Mouse (Mus musculus) T-helper 17 cell (primary cell): Measurements from ENCODE around the gene Klf14.

Experiments
- in situ Hi-C, 2 experiments: fragments of 300-600 bp; cut with MboI, MseI; formaldehyde crosslinking; loops; 1 replicate in 1 of 2; 2 replicates in 1 of 2; pipeline ENCODE4 v1.15.1; 2025; ENCODE audit warnings: high pct_unique_total_duplicates in 2 of 2

Klf14 gene

DNA sequence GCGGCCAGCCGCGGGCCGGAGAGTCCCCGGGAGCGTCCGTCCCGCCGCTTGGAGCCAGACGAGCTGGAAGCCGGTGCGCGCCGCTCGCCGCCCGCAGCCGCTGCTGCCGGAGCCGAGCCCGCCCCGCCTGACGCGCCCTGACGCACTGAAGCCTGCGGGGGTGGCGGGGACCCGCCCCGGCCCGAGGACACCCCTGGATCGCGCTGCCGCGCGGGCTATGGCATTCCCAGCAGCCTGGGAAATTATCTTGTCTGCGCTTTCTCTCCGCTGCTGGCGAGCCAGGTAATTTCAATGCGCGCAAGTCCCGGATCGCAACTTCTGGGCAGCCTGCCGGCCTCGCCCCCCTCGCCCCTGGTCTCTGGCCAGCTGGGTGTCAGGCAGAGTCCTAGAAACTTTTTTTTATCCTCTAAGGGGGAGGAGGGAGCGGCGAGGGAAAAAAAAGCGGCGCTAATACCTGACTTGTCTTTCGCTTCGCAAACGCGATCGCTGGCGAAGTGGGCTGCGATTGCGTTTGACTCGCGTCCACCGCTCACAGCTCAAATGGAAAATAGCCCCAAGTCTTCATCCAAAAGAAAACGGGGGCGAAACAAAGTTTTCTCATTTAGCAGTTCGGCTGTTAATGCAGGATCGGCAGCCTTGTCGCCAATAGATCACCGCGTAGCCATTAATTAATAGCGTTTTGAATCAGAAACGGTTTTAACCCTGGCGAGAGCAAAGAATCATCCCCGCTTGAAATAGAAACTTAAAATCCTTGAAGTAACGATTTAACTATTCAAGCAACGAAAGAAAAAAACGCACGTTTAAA is at the start of gene Klf14:
TSS of gene Klf14 (minus strand) at position 343 of the 805 bp plus-strand sequence.
- in situ Hi-C loops, result loop anchor here in 1 of 2 experiments (5.0 kb wide), 1 partner anchor 52 kb away; no protein-coding TSS in a partner anchor

DNA sequence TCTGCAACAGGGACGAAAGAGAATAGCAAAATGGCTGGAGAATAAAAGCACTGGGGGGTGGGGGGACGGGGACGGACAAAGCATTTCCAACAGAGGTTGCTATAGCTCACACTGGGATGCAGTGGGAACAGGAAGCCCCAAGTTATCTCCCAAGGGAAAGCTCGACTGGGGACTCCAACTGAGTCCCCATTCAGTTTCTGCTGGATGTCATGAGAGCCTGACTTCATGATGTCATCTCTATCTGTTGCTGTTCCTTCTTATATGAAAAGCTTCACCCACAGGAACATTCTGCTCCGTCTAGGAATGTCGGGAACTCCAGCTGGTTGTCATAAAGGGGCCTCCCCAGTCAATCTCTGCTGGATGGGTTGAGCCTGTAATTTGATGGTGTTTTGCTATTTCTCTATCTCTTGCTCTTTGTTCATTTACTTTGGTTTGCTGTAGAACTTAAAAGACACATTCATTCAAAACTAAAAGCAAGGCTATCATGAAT is 47.3 kb upstream of the Klf14 start:
- in situ Hi-C loops, result loop anchor here in 1 of 2 experiments (10.0 kb wide), 1 partner anchor 739 kb away; no protein-coding TSS in a partner anchor

DNA sequence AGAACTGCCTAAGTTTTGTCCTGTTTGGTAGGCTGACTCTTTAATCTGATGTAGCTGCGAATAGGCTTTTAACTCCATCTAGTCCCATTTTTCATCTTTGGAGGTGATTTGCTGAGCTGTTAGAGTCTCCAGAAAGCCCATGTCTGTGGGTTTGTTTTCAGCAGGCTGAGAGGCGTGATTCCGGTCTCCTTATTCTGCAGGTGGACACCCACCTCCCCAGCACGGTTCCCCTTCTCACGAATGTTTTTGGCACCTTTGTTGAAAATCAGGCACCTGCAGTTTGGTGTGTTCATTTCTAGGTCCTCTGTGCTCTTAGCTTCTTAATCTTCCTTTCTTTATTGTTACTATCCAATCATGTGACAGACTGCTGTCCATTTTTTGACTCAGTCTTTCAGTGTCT is 27.5 kb upstream of the Klf14 start:
- in situ Hi-C loops, result no loop called here

DNA sequence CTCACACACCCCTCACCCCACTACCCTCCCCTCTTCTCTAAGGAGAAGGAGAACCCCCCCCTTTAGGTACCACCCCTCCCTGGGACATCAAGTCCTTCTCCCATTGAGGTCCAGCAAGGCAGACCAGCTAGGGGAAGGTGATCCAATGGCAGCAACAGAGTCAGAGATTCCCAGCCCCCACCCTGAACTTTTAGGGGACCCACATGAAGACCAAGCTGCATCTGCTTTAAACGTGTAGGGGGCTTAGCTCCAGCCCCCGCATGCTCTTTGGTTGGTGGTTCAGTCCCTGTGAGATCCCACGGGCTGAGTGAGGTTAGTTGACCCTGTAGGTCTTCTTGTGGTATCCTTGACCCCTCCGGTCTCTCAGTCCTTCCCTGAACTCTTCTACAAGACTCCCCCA is 24.1 kb upstream of the Klf14 start:
- in situ Hi-C loops, result loop anchor here (5.0 kb wide), 2 partner anchors 576 to 581 kb away; partner anchors contain the start of gene Klhdc10 (in 1 of the 2)

DNA sequence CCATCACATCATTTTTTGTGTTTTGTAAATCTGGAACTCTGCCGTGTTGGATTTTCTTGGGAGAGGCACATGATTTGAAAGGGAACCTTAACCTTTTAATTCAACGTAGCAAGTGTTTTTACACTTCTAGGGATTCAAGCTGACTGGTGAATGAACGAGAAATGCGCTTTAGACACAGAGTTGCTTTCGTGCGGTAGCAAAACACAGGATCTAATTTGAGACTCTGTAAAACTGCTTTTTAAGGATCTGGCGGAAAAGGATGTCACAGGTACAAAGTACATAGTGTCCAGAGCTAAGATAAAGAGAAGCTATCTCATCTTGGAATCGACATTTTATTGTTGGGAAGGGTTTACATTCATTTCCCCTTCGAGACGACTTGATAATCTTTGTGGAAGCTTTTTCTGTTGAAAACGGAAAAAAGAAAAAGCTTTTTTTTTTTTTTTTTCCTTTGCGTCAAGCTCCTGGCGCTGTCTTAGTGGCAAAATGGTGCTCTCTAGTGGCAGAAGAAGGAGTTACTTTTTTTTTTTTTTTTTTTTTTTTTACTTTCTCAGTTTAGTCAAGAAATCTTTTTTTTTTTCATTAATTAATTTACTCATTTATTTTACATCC is 23.6 kb upstream of the Klf14 start:
- in situ Hi-C loops, result loop anchor here (5.0 kb wide), 2 partner anchors 575 to 580 kb away; partner anchors contain the start of gene Klhdc10 (in 1 of the 2)

DNA sequence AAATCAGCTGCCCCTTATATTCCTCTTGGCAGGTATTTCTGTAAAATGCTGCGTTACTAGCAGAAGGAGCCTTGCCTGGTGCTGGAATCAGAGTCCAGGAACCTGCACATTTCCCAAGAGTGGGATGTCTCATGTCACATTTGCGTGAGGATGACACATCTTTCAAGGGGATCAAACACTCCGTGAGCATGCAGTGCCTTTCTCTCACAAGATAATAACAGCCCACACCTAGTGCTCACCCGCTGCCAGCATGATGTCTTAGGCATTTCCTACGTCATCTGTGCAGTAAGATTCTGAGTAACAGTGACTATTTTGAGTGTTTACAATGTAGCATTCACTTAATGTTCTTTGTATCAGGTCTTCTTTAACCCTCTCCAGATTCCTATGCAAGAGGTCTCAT is 22.5 kb upstream of the Klf14 start:
- in situ Hi-C loops, result loop anchor here (5.0 kb wide), 2 partner anchors 574 to 579 kb away; partner anchors contain the start of gene Klhdc10 (in 1 of the 2)

DNA sequence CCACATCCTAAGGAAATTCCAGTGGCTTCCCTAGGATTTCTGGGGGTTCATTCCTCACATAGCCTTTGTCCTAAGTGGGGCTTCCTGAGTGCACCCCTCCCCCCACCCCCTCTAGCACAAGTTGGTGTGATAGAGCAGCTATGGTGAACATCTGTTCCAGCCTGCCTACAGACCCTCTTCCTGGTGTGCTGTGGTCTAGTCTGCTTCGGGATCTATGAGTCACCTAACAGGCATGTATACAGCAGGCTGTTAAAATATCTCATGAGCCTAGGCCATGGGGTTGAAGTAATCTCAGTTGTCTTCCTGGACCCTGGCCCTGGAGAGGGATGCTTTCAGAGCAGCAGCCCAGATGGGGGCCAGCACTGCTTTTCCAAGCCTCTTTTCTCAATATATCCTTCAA is 19.7 kb upstream of the Klf14 start:
- in situ Hi-C loops, result loop anchor here (5.0 to 10.0 kb wide), 3 partner anchors 251 to 1484 kb away; no protein-coding TSS in a partner anchor

DNA sequence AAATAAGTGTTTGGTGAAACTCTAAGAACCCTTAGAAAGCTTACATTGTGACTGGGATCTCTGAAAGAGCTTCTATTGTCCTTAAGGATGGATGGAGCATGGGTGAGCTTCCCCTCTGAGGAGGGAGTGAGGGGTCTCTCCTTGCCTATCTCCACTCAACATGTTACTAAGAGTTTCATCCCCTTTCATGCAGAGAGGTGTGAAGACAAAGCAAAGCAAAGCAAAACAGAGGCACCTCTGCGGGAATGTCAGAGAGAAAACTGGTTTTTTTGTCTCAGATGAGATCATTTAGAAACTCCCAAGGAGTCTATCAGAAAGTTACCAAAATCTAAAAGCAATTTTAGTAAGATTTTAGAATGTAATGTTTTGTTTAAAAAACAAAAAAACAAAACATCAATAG is 13.2 kb upstream of the Klf14 start:
- in situ Hi-C loops, result loop anchor here in 1 of 2 experiments (5.0 to 10.0 kb wide), 2 partner anchors 235 to 1477 kb away; no protein-coding TSS in a partner anchor

DNA sequence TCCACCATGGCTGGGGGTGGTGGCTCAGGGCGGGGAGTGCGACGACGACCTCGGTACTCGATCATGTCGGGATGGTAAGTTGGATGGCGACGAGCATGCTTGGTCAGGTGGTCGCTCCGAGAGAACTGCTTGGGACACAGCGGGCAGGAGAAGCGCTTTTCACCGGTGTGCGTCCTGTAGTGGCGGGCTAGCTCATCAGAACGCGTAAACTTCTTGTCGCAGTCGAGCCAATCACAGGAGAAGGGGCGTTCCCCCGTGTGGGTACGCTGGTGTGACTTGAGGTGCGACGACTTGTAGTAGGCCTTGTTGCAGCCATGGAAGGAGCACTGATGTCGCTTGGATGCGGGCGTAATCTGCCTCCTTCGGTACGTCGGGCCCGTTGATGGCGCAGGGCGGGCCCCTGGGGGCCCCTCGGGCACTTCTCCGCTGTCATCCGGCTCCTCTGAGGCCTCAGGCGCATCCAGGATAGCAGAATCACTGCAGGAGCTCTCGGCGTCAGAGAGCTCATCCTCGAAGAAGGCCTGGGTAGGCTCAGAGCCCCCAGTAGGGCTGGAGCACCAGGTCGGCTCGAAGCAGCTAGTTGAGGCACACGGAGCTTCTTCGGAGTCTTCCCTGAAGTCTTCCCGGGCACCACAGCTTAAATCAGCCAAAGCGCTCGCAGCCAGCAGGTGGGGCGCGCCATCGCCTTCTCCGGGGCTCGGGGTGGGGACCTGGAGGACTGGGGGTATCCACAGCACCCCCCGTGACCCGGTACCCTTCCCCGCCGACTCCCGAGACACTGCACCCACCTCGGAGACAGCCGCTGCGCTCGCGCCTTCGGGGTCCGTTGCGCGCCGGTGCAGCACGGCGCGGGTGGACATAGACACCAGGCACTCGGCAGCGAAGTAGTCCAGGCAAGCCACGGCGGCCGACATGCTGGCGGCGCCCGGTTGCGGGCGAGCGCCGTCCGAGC is 818 bp downstream of the Klf14 start:
- in situ Hi-C loops, result loop anchor here in 1 of 2 experiments (5.0 kb wide), 1 partner anchor 51 kb away; no protein-coding TSS in a partner anchor

DNA sequence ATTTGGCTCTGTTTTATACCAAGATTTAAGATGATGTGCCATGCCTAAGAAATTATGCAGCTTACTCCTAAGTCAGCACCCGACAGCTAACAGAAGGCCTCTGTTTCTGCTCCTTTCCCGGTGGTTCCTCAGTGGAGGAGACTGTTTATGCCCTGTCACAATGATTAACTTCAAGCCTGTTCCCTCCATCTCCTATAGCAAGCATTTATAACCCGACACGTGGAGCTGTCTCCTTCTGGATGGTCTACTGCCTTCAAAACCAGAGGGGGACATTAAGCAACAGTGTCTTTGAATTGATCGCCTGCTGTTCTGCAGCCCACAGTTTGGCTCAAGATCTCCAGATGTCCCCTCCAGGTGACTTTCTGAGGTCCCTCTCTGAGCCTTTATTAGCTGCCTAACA is 19.6 kb downstream of the Klf14 start:
- in situ Hi-C loops, result loop anchor here in 1 of 2 experiments (5.0 kb wide), 1 partner anchor 63 kb away; no protein-coding TSS in a partner anchor

DNA sequence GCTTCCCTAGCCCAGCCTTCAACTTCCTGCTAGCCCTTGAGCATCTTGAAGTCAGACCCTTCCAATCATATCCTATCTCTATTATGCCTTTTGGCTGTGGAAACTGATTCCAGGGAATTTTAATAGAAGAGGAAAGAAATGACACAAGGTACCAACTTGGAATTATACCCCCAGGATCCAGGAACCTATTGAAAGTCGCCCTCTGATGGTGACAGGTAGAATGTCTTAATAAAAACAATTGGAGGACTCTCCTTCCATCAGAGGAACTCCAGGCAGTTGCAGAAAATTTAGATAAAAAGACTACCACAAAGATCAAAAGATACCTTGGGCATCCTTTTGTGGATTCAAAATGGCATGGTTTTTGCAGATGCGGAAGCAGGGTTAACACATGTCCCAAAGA is 36.1 kb downstream of the Klf14 start:
- in situ Hi-C loops, result no loop called here

DNA sequence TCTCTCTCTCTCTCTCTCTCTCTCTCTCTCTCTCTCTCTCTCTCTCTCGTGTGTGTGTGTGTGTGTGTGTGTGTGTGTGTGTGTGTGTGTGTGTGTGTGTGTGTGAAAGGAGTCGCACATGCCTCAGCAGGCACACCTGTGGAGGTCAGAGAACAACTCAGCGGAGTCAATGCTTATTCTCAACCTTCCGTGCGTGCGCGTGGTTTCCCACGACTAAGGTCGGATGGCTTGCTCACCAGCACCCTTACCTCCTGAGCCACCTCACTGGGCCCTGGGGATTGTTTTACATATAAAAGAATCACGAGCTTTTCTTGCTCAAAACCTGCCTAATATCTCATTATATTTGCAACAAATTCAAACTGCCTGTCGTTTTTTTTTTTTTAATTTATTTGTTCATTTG is 37.1 kb downstream of the Klf14 start:
- in situ Hi-C loops, result no loop called here

DNA sequence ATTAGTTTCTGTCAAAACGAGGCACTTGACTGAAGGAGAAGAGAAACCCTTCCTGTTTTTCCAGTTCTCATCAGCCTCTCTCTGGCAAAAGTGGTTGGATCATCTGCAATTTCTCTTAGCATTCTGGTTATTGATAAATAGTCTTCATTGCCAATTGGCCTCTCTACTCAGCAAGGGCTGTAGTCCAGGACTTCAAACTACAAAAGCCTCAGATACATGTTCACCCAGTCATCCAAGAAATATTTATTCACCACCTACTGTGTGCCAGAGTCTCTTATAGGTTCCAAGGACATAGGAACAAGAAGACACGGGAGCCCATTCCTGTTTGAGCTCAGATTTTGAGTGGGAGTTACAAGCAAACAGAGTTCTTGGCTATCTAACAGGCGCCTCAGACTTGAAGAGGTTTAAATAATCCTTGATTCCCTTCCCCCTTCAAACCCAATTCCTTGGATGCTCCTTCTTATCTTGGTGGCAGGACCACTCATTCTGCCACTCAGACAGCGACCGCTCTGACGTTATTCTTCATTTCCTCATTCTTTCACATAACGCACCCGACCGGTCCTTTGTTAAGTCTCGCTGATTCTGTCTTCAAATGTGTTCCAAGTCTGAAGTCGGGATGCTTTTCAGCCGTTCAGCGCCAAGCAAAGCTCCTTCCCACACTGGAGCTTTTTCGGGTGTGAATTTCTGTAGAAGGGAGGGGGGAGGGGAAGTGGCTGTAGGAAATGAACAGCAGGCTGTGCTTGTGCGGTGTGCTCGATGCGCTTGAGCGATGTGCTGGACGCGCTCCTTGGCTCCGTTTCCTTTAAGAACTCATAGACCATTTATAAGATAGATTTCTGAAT is 37.8 kb downstream of the Klf14 start:
- in situ Hi-C loops, result no loop called here

DNA sequence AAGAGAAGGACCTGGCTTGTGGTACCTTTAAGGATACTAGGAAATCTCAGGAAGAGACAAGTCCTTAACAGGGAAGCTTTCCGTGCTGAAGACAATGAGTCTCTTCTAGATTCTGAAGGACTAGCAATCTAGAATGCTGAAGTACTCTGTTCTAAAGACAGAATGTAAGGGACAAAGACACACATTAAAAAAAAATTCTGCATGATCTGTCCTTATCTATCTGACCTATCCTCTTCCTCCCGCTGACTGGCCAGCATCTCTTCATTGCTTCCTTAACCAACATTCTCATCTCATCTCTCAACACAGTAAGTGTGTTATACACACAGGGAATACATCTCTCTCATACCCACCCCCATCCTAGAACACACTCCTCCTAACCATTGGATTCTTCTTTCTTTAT is 43.4 kb downstream of the Klf14 start, which contains the start of gene Tsga13:
TSS of gene Tsga13 (minus strand) at position 101 of the 400 bp plus-strand sequence.
- in situ Hi-C loops, result loop anchor here in 1 of 2 experiments (10.0 kb wide), 1 partner anchor 381 kb away; no protein-coding TSS in a partner anchor

DNA sequence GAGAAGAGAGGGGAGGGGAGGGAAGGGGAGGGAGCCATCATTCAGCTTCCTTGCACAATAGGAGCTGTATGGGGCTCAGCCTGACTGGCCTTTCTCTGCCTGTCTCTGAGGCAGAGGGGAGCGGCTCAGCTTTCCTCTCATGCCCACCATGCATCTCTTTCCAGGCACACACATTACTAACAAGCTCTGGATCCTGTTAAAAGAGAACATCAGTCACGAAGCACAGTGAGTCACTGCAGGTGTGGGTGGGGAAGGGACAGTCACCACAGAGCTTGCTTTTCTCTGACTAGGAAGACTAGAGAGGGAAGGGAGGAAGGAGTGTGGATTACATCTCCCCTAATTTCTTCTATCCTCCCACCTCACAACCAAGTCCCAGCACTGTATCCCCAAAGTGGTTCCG is 50.9 kb downstream of the Klf14 start:
- in situ Hi-C loops, result loop anchor here in 1 of 2 experiments (5.0 kb wide), 1 partner anchor 49 kb away; the partner anchor contains the start of gene Klf14
